Mouse (Mus musculus) heart, postnatal 25 days (tissue): ENCODE results near the gene Pon3. TPM values are rescaled to one million over a fixed set of nuclear protein-coding genes. Genes with fewer than 3 reads are reported as not detected.

ENCODE experiments used
- DNase-seq: peaks from one replicate; pipeline ENCODE4 v3.0.0; 2022; ENCODE audit warnings: low spot score
- intact Hi-C: fragments of 180-260 bp; cut with DNase I; formaldehyde crosslinking; loops from one replicate; pipeline ENCODE4 v1.15.1; 2025
- total RNA-seq, 2 experiments: library from RNA; stranded (reverse); gene quantifications; 2 replicates each; pipeline ENCODE4 v1.2.3; 2021

Gene Pon3
- 10 to 100 TPM; 19.4 to 20.0 TPM for total RNA-seq

DNA sequence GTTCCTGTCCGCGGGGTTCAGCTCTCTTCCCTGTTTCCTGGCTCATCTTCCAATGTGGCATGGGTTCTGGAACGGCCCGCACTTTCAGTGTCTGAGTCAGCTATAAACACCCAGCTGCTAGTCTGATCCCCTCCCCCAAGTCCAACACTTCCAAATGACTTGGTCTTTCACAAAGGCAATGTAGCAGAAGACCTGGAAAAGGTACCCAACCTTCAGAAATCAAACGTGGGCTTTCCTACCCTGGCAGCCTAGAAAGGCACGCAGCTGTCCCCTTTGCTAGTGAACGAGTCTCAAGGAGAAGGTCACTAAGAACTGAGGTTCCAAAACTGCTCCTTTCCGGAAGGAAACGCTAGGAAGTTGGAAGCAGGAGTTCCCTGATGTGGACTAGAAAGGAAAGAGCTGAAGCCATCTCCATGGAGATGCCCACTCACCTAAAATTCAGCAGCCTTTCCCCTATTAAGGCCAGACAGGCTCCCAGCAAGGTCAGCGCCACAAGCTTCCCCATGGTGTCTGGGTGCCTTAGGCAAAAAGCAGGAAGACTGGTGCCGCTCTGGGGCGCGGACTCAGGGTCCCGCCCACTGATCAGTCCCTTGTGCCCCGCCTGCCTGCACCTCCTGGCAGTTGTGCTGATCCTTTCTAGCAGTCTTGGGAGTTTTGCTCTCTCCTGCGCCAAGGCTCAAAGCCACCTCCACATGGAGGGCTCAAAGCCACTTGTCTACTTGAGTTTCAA lies at the start of gene Pon3:
Pon3 (minus strand) TSS at position 565 of the 730 bp plus-strand sequence.
- DNase-seq: peak; percentile 53
- intact Hi-C loops: loop anchor here (5.0 kb wide), 1 partner anchor 41 kb away; the partner anchor contains the start of gene Pon2

DNA sequence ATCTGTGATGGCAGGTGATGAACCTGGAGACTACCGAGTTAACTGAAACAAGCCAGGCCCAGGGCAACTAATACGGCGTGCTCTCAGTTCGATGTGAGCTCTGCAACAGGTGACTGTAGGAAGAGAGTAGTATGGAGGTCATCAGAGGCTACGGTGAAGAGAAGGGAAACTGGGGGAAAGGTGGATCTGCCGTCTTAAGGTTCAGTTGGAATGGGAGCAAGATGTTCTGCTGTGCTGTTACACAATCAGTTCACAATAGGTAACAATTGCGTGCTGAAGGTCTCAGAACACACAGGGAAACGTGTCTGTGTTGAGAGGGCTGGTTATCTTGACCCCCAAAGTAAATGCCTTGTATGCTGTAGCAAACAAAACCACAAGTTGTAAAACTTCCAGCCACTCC lies 48.9 kb upstream of the Pon3 start:
- DNase-seq: no peak
- intact Hi-C loops: no loop called here

DNA sequence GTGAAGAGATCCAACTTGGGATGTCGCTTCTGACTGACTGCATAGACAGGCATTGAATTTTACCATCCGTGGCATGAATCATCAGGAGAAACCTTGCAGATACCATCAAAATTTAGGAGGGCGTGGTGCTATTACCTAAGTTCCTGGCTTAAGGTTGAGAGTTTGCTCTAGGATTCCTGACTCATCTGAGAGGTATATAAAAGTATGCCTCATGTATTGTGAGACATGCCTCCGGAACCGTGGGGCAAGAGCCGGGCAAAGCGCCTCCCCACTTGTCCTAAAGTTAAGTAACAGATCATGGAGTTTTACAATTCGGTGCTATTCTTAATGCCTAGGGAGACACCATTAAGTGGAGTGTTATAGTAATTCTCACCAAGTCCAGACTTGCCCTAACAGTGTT lies 44.5 kb upstream of the Pon3 start:
- intact Hi-C loops: no loop called here
- DNase-seq: no peak

- intact Hi-C loops: loop anchor here (5.0 kb wide), 3 partner anchors 42 to 213 kb away; partner anchors contain the start of genes Asb4 and Pon3
- no peak for DNase-seq
These were observed 43.5 kb upstream of the Pon3 start for GRCm38 (mm10) chr6:5299561-5299960.

DNA sequence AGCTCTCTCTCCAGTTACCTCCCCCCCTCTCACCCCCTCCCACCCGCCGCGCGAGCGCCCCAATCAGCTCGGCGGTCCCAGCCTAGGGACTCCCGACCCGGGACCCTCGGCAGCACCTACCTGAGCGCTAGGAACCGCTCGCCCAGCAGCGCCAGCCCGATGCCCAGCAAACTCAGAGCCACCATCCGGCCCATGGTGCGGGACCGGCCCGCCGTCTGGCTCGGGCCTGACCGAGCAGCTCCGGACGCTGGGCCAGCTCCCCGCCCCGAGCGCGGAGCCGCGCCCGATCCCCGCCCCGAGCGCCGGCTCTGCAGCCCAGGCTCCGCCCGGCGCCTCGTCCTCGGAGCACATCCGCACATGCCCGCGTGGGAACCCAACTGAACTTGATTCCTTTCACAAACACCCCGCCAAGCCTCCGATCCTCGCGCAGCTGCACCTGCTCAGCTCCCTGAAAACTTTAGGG lies 42.0 kb upstream of the Pon3 start, which contains the start of gene Pon2:
Pon2 (minus strand) TSS at position 364 of the 463 bp plus-strand sequence.
- intact Hi-C loops: loop anchor here (5.0 kb wide), 3 partner anchors 41 to 214 kb away; partner anchors contain the start of genes Asb4 and Pon3

GRCm38 (mm10) chr6:5297321-5298091 lies 41.4 kb upstream of the Pon3 start:
- intact Hi-C loops: loop anchor here (5.0 kb wide), 3 partner anchors 40 to 215 kb away; partner anchors contain the start of genes Asb4 and Pon3
- peak; percentile 29 for DNase-seq

More for the DNA sequence above, 42.0 kb upstream of the Pon3 start, which contains the start of gene Pon2:
- DNase-seq: peak; percentile 73

GRCm38 (mm10) chr6:5296067-5296466 lies 40.0 kb upstream of the Pon3 start:
- DNase-seq: no peak
- intact Hi-C loops: loop anchor here (5.0 kb wide), 3 partner anchors 39 to 216 kb away; partner anchors contain the start of genes Asb4 and Pon3

GRCm38 (mm10) chr6:5294659-5295449 lies 38.8 kb upstream of the Pon3 start:
- DNase-seq: no peak
- intact Hi-C loops: loop anchor here (5.0 kb wide), 3 partner anchors 38 to 217 kb away; partner anchors contain the start of genes Asb4 and Pon3

DNA sequence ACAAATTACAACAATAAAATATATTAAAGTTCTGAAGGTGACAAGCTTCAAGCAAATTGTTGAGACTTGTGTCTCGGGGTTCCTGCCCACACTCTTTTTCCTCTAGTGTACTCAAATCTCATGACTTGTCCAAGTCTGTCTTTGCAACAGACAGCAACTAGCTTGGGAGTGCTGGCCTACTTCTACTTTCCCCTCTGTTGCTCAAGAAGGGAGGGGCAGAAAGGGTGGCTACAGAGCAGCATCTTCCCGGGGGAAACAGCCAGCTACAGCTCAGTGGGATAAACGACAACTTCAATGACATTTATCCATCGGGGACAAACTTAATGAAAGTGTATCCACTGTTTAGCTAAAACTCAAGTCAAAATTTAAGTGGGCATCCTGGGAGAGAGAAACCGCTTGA lies 36.8 kb upstream of the Pon3 start:
- no peak for DNase-seq
- intact Hi-C loops: no loop called here

- intact Hi-C loops: no loop called here
These were observed 35.4 kb upstream of the Pon3 start for GRCm38 (mm10) chr6:5291450-5291849.

GRCm38 (mm10) chr6:5287919-5288318 lies 31.8 kb upstream of the Pon3 start:
- DNase-seq: no peak
- intact Hi-C loops: no loop called here

More at GRCm38 (mm10) chr6:5291450-5291849, 35.4 kb upstream of the Pon3 start:
- DNase-seq: no peak

- intact Hi-C loops: no loop called here
- DNase-seq: no peak
These were observed 31.3 kb upstream of the Pon3 start for GRCm38 (mm10) chr6:5287392-5287791.

GRCm38 (mm10) chr6:5282418-5282817 lies 26.3 kb upstream of the Pon3 start:
- no peak for DNase-seq
- intact Hi-C loops: no loop called here

DNA sequence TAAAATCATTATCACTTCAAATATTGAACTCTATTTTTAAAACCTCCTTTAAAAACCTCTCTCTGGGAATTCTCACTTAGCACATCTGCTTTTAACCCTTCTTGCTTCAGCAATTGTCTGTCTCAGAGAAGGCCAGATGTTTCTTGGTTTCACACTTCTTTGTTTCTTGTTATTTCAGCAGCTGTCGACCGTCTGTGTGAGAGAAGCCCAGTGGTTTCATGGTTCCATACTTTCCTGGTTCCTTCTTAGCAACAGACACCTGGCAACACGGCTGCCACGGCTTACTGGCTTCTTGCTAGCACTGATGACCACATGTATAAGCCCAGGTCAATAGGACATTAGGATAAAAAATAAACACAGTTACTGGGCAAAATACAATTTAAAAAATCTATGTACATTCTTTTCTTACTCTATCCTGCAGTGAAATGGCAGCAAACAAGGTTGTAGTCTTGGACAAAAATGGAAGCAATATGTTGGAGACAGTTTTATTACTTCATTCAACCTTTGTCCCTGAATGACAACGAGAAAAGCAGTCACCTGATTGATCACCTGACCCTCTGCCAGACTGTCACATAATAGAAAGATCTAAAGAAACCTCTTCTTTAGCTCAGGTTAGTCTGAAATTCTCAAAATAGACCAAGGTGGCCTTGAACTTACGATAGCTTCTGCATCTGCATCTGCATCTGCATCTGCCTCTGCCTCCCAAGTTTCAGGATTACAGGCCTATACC lies 24.7 kb upstream of the Pon3 start:
- no peak for DNase-seq
- intact Hi-C loops: no loop called here

DNA sequence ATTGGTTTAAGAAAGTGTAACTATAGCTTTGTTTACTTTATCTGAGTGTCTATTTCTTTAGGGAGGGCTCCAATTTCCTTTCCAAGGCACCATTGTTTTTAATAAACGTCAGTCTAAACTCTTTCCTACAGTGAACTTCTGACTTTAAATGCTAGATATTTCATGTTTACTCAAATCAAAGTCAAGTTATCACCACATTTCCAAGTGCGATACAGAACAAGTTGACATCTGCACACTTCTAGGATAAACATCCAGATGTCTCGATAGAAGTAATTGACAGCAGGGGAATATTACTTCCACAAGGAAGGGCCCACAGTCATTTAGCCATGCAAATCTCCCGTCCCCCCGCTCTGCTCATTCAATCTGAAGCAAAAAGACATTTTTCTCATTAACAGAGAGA lies 21.9 kb upstream of the Pon3 start:
- DNase-seq: no peak
- intact Hi-C loops: no loop called here

GRCm38 (mm10) chr6:5269641-5270040 lies 13.6 kb upstream of the Pon3 start:
- intact Hi-C loops: no loop called here
- no peak for DNase-seq

- DNase-seq: no peak
- intact Hi-C loops: loop anchor here (5.0 kb wide), 1 partner anchor 118 kb away; the partner anchor contains the start of gene Asb4
These were observed 8.7 kb upstream of the Pon3 start for GRCm38 (mm10) chr6:5264793-5265192.

- intact Hi-C loops: loop anchor here (5.0 kb wide), 1 partner anchor 119 kb away; the partner anchor contains the start of gene Asb4
- DNase-seq: no peak
These were observed 7.3 kb upstream of the Pon3 start for GRCm38 (mm10) chr6:5263250-5263999.
